Mouse (Mus musculus) erythroblast, embryonic 14.5 days (primary cell): ENCODE data around the gene Armh3. TPM values are rescaled to one million over a fixed set of nuclear protein-coding genes. Genes with fewer than 3 reads are reported as not detected.

ENCODE experiments used
- H3K27me3 ChIP-seq: 2 replicates; pipeline ENCODE4 v1.6.1; 2012; ENCODE audit warnings: inconsistent platforms; ENCODE audit not compliant: control insufficient read depth
- H3K36me3 ChIP-seq: 2 replicates; pipeline ENCODE4 v1.6.1; 2012; ENCODE audit warnings: mild to moderate bottlenecking, inconsistent platforms; ENCODE audit not compliant: control insufficient read depth
- H3K4me1 ChIP-seq: 2 replicates; pipeline ENCODE4 v1.6.1; 2012; ENCODE audit warnings: inconsistent platforms; ENCODE audit not compliant: control insufficient read depth
- H3K4me3 ChIP-seq: replicated peaks from 2 replicates; pipeline ENCODE3; 2012; ENCODE audit warnings: moderate library complexity, mild to moderate bottlenecking, inconsistent platforms
- H3K9me3 ChIP-seq: 2 replicates; pipeline ENCODE4 v1.6.1; 2012; ENCODE audit warnings: low read length, inconsistent platforms, mixed read lengths; ENCODE audit not compliant: control insufficient read depth
- GATA1 ChIP-seq: IDR thresholded peaks from 2 replicates; pipeline ENCODE4 v1.6.1; 2012; ENCODE audit warnings: low read length, inconsistent platforms, mixed read lengths
- TAL1 ChIP-seq: IDR thresholded peaks from 3 replicates; pipeline ENCODE4 v1.6.1; 2012; ENCODE audit warnings: low read length, inconsistent platforms, mixed read lengths
- polyA plus RNA-seq: library from polyadenylated mRNA; stranded (reverse); fragments of >175 nt; gene quantifications from 2 replicates; pipeline ENCODE4 v1.2.3, GENCODE M21; 2012

The Armh3 gene
- polyA plus RNA-seq, result 0.07 TPM in 1 of 2 replicates, not detected in the other

DNA sequence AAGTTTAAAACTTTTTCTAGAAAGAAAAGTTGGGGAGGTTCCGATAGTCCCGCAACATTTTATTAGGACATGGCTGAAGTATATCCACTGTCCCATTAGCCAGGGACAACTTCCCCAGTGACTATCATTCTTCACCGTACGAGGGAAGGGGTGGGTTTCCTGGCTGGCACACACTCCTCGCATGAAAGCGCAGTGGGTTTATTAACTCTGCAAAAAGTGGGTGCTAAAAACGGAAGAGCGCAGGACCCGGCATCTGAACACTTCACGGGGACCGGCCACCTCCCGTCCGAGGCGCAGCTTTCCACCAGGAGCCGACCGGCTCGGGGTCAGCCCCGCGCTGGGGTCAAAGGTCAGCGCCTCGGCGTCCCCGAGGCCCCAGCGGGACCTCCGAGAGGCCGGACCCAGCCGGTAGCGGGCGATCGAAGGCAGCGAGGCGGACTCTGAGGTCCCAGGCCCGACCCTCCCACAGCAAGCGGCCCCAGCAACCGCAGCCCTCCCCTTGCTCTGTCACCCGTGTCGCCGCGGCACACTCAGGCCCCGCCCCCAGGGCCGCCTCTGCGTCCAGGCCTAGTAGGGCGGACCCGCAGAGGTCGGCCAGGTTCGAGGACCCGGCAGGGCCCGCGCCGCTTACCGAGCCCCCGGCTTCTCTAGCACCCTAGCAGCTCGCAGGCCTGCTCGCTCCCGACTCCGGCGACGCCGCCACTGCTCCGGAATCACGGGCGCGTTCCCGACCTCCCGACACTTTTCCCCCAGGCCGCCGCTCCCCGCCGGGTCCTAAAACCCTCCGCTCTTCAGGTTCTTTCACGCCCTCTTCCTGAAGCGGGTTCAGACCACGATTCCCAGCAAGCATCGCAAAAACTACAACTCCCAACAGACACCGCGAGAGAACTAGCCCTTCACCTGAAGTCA is at the start of gene Armh3:
Armh3 (minus strand) TSS at position 704 of the 909 bp plus-strand sequence.
- Histone ChIP-seq H3K36me3 (no peaks in the 10 kb centered on the region; the same call in 1 of the 2 replicates), H3K27me3 (peaks cover 4% of the 10 kb centered on the region), H3K4me1 (peaks cover 27% of the 10 kb centered on the region), H3K9me3 (no peaks in the 10 kb centered on the region), H3K4me3 (peak within 1 kb of the TSS; percentile 88)
- TF ChIP-seq GATA1 (no peak), TAL1 (no peak)

DNA sequence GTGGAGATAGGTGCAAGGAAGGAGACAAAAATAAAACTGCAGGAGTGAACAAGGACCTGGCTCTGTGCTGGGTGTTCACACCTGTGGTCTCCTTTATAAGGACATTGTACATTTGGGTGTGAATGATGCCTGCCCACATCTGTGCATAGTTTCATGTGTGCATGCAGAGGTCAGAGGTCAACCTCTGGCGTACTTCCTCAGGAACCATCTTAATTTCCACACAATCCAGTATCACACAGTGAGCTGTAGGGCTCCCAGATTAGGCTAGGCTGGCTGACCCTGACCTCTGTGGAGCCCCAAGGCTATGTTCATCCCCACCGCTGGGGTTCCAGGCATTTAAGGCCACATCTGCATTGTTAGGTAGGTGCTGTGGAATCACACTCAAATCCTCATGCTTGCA is 49.1 kb upstream of the Armh3 start:
- TF ChIP-seq TAL1 (no peak), GATA1 (no peak)
- Histone ChIP-seq H3K36me3 (peaks cover under 1% of the 10 kb centered on the region; the same call in 1 of the 2 replicates), H3K9me3 (no peaks in the 10 kb centered on the region), H3K27me3 (peaks cover 41% of the 10 kb centered on the region), H3K4me3 (no peak overlapping the region), H3K4me1 (peaks cover 49% of the 10 kb centered on the region)

DNA sequence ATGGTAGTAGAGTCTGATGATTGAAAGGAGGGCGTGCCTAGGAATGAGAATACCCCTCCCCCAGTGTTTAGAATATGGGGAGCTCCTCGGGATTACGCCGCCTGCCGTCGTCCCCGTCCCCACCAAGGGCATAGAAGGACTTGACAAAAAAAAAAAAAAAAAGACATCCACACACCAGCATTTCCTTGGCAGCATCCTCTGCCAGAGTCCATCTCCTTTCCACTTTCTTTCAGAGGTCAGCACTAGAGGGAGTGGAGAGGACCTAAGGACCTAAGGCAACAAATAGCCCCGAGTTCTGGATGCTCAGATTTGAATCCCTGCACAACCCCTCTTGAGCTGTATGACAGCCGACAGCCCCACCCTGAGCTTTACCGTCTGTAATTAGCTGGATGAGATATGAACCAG is 48.3 kb upstream of the Armh3 start:
- TF ChIP-seq GATA1, result no peak
- TF ChIP-seq TAL1, result no peak
- Histone ChIP-seq H3K4me3 (no peak overlapping the region), H3K9me3 (no peaks in the 10 kb centered on the region), H3K4me1 (peaks cover 57% of the 10 kb centered on the region), H3K27me3 (peaks cover 41% of the 10 kb centered on the region), H3K36me3 (peaks cover 2% of the 10 kb centered on the region; the same call in 1 of the 2 replicates)

DNA sequence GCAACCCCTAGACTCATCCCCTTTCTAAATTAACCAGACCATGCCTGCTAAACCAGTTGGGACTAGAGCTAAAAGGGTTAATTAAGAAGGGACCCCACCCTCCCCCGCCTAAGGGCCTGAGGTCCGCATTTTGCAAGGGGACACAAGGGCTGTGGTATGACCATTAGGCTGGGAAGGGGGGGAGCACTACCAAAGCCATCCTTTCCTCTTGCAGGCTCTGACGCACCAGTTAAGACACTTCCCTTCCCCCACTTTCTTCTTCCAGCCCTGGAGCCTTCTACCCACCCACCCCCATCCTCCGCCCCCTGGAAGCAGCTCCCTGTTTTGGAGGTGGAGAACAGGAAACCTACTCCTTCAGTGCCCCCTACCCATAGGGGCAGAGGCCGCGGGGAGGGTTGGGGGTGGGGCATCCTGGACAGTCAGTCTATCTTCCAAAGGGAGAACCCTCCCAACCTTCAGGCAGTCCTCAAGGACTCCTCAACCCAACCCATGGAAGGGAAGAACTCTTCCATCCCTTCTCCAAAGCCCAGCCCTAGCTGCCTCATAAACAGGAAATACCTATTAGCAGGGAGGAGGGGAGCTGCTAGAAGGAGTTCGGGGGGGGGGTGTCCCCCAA is 47.5 kb upstream of the Armh3 start:
- Histone ChIP-seq H3K36me3 (peaks cover 4% of the 10 kb centered on the region), H3K4me3 (peak overlapping the region; percentile 84), H3K9me3 (no peaks in the 10 kb centered on the region), H3K27me3 (peaks cover 41% of the 10 kb centered on the region), H3K4me1 (peaks cover 66% of the 10 kb centered on the region)
- TF ChIP-seq TAL1 (no peak), GATA1 (no peak)

DNA sequence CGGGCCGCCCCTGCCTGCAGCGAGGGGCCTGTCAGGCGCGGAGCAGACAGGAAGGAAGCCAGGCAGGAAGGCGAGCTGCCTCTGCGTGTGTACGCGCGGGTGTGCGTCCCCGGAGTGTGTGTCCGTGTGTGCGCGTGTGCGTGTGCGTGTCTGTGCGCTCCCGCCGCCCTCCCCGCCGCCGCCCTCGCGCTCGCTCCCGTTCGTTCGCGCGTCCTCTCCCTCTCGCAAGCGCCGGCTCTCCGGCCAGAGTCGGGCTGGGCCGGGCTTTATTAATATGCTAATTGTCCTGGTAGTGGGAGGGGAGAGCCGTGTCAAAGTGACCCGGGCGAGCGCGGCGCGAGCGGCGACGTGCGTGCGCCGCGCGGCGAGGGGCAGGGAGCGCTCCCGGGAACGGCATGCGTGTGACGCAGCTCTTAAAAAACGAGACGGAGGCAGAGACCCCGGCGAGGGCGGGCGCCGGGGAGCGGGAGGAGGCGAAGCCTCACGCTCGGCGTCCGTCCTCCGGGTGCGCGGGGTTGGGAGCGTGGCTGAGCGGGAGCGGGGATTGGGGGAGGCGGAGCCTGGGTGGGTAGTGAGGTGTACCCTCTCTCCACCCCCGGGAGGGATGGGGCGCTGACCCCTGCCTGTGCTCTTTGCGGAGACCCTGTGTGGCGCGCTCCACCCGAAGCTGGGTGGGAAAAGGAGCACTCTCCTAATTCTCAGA is 46.9 kb upstream of the Armh3 start, which contains the start of gene Ldb1:
Ldb1 (minus strand) TSS at position 222 of the 703 bp plus-strand sequence.
- no peaks in the 10 kb centered on the region for H3K9me3 ChIP-seq
- H3K27me3 ChIP-seq, result peaks cover 37% of the 10 kb centered on the region

DNA sequence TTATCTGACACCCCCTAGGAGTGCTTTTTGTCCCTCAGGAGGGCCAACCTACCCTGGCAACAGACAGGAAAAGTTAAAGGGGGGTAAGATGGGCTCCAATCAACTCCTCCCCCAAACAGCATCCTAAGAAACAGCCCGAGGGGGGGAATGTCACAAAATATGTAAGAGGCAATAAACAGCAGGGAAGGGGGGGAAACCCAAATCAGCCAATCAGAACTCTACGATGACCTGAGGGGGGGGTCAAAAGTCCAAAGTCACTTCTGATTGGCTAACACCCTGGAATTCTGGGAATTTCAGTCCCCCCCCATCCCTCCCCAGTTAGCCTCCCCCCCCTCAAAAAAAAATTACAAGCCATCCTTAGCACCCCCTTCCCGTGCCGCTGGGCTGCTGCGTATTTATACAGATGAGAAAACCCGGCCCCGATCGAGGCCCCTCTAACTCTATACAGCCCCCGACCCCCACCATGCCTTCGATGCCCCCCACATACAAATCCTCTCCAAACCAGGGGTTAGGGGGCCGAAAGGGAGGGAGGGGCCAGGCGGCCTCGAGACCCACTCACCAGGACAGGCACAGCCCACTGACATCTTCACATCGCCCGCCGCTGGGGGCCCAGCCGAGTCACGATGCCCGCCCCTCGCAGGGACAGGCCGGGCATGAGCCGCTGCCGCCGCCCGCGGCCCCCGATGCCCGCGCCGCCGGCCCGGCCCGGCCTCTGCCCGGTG is 46.1 kb upstream of the Armh3 start, which contains the start of gene Pprc1:
Pprc1 (plus strand) TSS at position 616 of the 722 bp plus-strand sequence.
- Histone ChIP-seq H3K4me1 (peaks cover 75% of the 10 kb centered on the region), H3K36me3 (peaks cover 4% of the 10 kb centered on the region)
- TF ChIP-seq TAL1, result no peak
- TF ChIP-seq GATA1, result no peak

More for the DNA sequence above, 46.9 kb upstream of the Armh3 start, which contains the start of gene Ldb1:
- TF ChIP-seq TAL1 (no peak), GATA1 (no peak)
- Histone ChIP-seq H3K36me3 (peaks cover 4% of the 10 kb centered on the region), H3K4me1 (peaks cover 69% of the 10 kb centered on the region), H3K4me3 (peak within 1 kb of the TSS; percentile 84)

DNA sequence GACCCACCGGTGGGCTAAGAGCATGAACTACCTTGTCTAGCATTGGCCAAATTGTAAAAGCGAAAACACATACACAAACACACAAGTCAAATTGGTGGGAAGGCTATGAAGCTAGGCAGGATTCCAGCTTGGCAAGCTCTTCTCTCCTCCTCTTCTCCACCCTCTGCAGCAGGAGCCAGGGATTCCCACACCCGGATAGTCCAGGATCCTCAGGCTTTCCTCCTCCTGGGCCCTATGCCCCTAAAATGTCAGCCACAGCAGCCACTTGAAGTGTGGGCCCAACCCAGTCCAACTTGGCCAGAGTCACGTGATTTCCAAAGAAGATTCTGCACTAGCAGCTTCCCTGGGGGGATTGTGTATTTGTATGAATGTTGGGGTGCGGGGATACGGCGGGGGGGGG is 45.1 kb upstream of the Armh3 start:
- Histone ChIP-seq H3K36me3 (peaks cover 6% of the 10 kb centered on the region), H3K4me3 (no peak overlapping the region), H3K4me1 (peaks cover 81% of the 10 kb centered on the region), H3K9me3 (no peaks in the 10 kb centered on the region), H3K27me3 (peaks cover 34% of the 10 kb centered on the region)
- TF ChIP-seq GATA1 (no peak), TAL1 (no peak)

More for the DNA sequence above, 46.1 kb upstream of the Armh3 start, which contains the start of gene Pprc1:
- Histone ChIP-seq H3K4me3 (peak within 1 kb of the TSS; percentile 84), H3K27me3 (peaks cover 37% of the 10 kb centered on the region), H3K9me3 (no peaks in the 10 kb centered on the region)

DNA sequence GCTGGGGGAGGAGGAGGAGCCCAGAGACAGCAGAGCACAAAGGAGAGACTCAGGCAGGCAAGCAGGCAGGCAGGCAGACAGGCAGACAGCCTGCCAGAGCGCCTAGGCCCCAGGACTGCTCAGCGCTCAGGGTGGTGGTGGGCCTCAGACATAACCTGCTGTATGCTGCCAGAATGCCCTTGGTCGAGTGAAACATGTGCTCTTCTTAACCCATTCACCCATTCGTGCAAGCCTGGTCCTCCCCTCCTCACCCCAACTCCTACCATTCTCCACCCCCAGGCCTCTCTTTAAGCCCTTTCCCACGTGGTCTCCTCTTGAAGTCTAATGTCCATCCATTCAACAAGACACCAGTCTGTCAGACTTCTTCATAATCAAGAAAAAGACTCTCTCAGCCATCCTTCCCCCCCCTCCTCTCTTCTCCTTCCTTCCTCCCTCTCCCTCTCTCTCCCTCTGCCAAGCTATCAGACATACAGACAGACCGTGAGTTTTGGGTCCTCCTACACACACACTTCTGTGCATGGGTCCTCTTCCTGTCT is 44.3 kb upstream of the Armh3 start:
- Histone ChIP-seq H3K27me3 (peaks cover 30% of the 10 kb centered on the region), H3K4me3 (peak overlapping the region; percentile 33), H3K4me1 (peaks cover 86% of the 10 kb centered on the region), H3K36me3 (peaks cover 7% of the 10 kb centered on the region), H3K9me3 (no peaks in the 10 kb centered on the region)
- TF ChIP-seq TAL1 (no peak), GATA1 (no peak)
